Mouse (Mus musculus) heart, postnatal 0 days (tissue): ENCODE measurements around the gene Lama5.

Experiments
- CTCF ChIP-seq: IDR thresholded peaks from 2 replicates; pipeline ENCODE4 v1.5.1; 2016; ENCODE audit warnings: antibody characterized with exemption, control low read depth, low read depth
- EP300 ChIP-seq: IDR thresholded peaks from 2 replicates; pipeline ENCODE4 v1.6.1; 2016; ENCODE audit warnings: antibody characterized with exemption, low read depth

GRCm38 (mm10) chr2:180216921-180217320 is 8.7 kb downstream of the Lama5 start:
- no peak for TF ChIP-seq CTCF
- TF ChIP-seq EP300 = no peak
